Comparison of ENCODE assay signal across 8 mouse cellular contexts in genomic region chr3:123158579-123158978, GRCm38 (mm10).
DNase-seq lines count a peak whose midpoint lies in the region; ATAC-seq and TF ChIP-seq lines count a peak whose summit lies in the region.

No protein-coding gene starts in this region.

- peak overlapping the region in 1 of 2 experiments; percentile 60; a peak in 1 of 4 replicates for H3K27ac ChIP-seq in heart, embryonic 14.5 days (replicated peaks in 1 of 2; ENCODE audit: control insufficient read depth in 1 of 2, insufficient read depth in 1 of 2, low read depth in 2 of 2, low read length in 2 of 2)
- no peak overlapping the region for H3K27ac ChIP-seq in lung, postnatal 0 days (ENCODE audit: low read length)

- no peak for ATAC-seq in heart, embryonic 14.5 days (ENCODE audit: insufficient number of reproducible peaks, insufficient read depth, low FRiP score, low read depth)
- peak; percentile 63 for ATAC-seq in lung, postnatal 0 days

- peaks cover 11 to 29% of the 10 kb centered on the region in 2 experiments for H3K4me1 ChIP-seq in heart, embryonic 14.5 days (ENCODE audit: control insufficient read depth in 2 of 2, insufficient read depth in 2 of 2, low read length in 2 of 2)
- no peaks in the 10 kb centered on the region for H3K4me1 ChIP-seq in lung, postnatal 0 days (ENCODE audit: insufficient read depth, low read depth, low read length)

- no peaks in the 10 kb centered on the region for H3K27me3 ChIP-seq in heart, embryonic 14.5 days (ENCODE audit: control insufficient read depth, insufficient read depth, low read length)
- H3K27me3 ChIP-seq in lung, postnatal 0 days (replicated peaks; ENCODE audit: insufficient read depth, low read length): no peaks in the 10 kb centered on the region

- TF ChIP-seq EP300 in lung, postnatal 0 days (IDR thresholded peaks at IDR 0.05): no peak

- peak; percentile 18 to 27 for DNase-seq in cerebellum, postnatal 10 days
- no peak for DNase-seq in cerebellum, adult 11 months
- peak; percentile 34 for DNase-seq in thymus, postnatal 4 days
- DNase-seq in thymus, adult 18-20 months: no peak
- peak; percentile 51 for DNase-seq in lung, postnatal 0 days (ENCODE audit: low spot score)
- no peak for DNase-seq in spleen, adult 18-20 months
- DNase-seq in frontal cortex, postnatal 10 days (ENCODE audit: low spot score in 2 of 2): no peak

- no peaks in the 10 kb centered on the region for H3K36me3 ChIP-seq in heart, embryonic 14.5 days (ENCODE audit: control insufficient read depth, insufficient read depth, low read length)
- no peaks in the 10 kb centered on the region for H3K36me3 ChIP-seq in lung, postnatal 0 days (ENCODE audit: insufficient read depth, low read length)

- H3K4me2 ChIP-seq in heart, embryonic 14.5 days (ENCODE audit: low read length): peak overlapping the region; percentile 33
- H3K4me2 ChIP-seq in lung, postnatal 0 days (replicated peaks; ENCODE audit: low read depth, low read length): no peak overlapping the region

- WGBS in heart, embryonic 14.5 days: 34% methylated on average over 6 of the region's 6 CpGs
- 25% methylated on average over 6 of the region's 6 CpGs for WGBS in lung, postnatal 0 days

- H3K9ac ChIP-seq in heart, embryonic 14.5 days (ENCODE audit: low read length): no peak overlapping the region; the same call in 1 of the 2 replicates
- no peak overlapping the region for H3K9ac ChIP-seq in lung, postnatal 0 days (replicated peaks; ENCODE audit: low read depth)

- no peak overlapping the region for H3K4me3 ChIP-seq in heart, embryonic 14.5 days (ENCODE audit: control insufficient read depth in 1 of 2, insufficient read depth in 1 of 2, low read depth in 1 of 2, low read length in 2 of 2)
- no peak overlapping the region for H3K4me3 ChIP-seq in lung, postnatal 0 days (ENCODE audit: low read depth, low read length)

- peak; percentile 67 for TF ChIP-seq CTCF in lung, postnatal 0 days (IDR thresholded peaks at IDR 0.05)

- H3K9me3 ChIP-seq in heart, embryonic 14.5 days (ENCODE audit: control insufficient read depth, low read length): no peaks in the 10 kb centered on the region
- no peaks in the 10 kb centered on the region for H3K9me3 ChIP-seq in lung, postnatal 0 days (ENCODE audit: low read length)

Comparison
In these comparisons a context has a peak if more than half of its experiments do, and no peak if none do; other contexts are left out.
1. DNase-seq: peak in cerebellum, postnatal 10 days (2 of 2), thymus, postnatal 4 days (single experiment) and lung, postnatal 0 days (single experiment); none in cerebellum, adult 11 months (single experiment), thymus, adult 18-20 months (0 of 2), spleen, adult 18-20 months (0 of 2) and frontal cortex, postnatal 10 days (0 of 2).